Mouse (Mus musculus) liver, embryonic 14.5 days (tissue): ENCODE data around the gene Pacrg.

Source experiments
- CTCF ChIP-seq: IDR thresholded peaks from 2 replicates; pipeline ENCODE4 v1.5.1; 2016; ENCODE audit warnings: antibody characterized with exemption, low read depth, control low read depth
- EP300 ChIP-seq: IDR thresholded peaks from 2 replicates; pipeline ENCODE4 v1.6.1; 2016; ENCODE audit warnings: antibody characterized with exemption, low read depth

- TF ChIP-seq CTCF (no peak), EP300 (no peak)
These were observed 424.0 kb downstream of the Pacrg start for GRCm38 (mm10) chr17:10416101-10416500.
